Mouse (Mus musculus) embryonic facial prominence, embryonic 11.5 days (tissue): Measurements from ENCODE around the gene Myo1e. TPM values are rescaled to one million over a fixed set of nuclear protein-coding genes. Genes with fewer than 3 reads are reported as not detected.
"Not testable (repeated sequence)": the region's sequence is repeated elsewhere in the genome, so short reads cannot be mapped to it uniquely, and the experiment has no call there.

ENCODE experiments used
- ATAC-seq: fragments of 200-750 bp; cut with Nextera tagmentation; replicated peaks from 2 replicates; pipeline ENCODE4 v1.8.0; 2017; ENCODE audit warnings: low read depth; ENCODE audit not compliant: insufficient number of reproducible peaks, low FRiP score, low TSS enrichment
- DNase-seq: peaks from one replicate; pipeline ENCODE4 v3.0.0-alpha.2; 2015; ENCODE audit warnings: low spot score
- H3K27ac ChIP-seq: fragments of 300-500 bp; sonication (generic); replicated peaks from 2 replicates; pipeline ENCODE4 v1.5.1; 2014; ENCODE audit warnings: mild to moderate bottlenecking, low read depth, low read length, control low read depth
- H3K27me3 ChIP-seq: fragments of 300-500 bp; sonication (generic); 2 replicates; pipeline ENCODE4 v1.6.1; 2014; ENCODE audit warnings: mild to moderate bottlenecking, low read length, moderate library complexity, mixed read lengths; ENCODE audit not compliant: control insufficient read depth, insufficient read depth
- H3K36me3 ChIP-seq: fragments of 300-500 bp; sonication (generic); replicated peaks from 2 replicates; pipeline ENCODE4 v1.6.1; 2014; ENCODE audit warnings: low read depth, mild to moderate bottlenecking, low read length, moderate library complexity, mixed read lengths; ENCODE audit not compliant: control insufficient read depth, insufficient read depth
- H3K4me1 ChIP-seq: fragments of 300-500 bp; sonication (generic); 2 replicates; pipeline ENCODE4 v1.6.1; 2014; ENCODE audit warnings: low read length, mixed read lengths; ENCODE audit not compliant: control insufficient read depth, insufficient read depth
- H3K4me2 ChIP-seq: fragments of 300-500 bp; sonication (generic); 2 replicates; pipeline ENCODE4 v1.6.1; 2014; ENCODE audit warnings: low read depth, mild to moderate bottlenecking, control low read depth, low read length, moderate library complexity
- H3K4me3 ChIP-seq: fragments of 300-500 bp; sonication (generic); 2 replicates; pipeline ENCODE4 v1.5.1; 2014; ENCODE audit warnings: low read depth, low read length, control low read depth
- H3K9ac ChIP-seq: fragments of 300-500 bp; sonication (generic); replicated peaks from 2 replicates; pipeline ENCODE4 v1.6.1; 2014; ENCODE audit warnings: mild to moderate bottlenecking, control low read depth, low read length
- H3K9me3 ChIP-seq: fragments of 300-500 bp; sonication (generic); replicated peaks from 2 replicates; pipeline ENCODE4 v1.6.1; 2016; ENCODE audit warnings: mild to moderate bottlenecking, low read length, inconsistent platforms, mixed read lengths; ENCODE audit not compliant: control insufficient read depth
- WGBS: fragments of 180-500 bp; shearing (Covaris S2); extraction: QIAGEN DNeasy Blood & Tissue Kit; methylation state at CpG from one replicate; pipeline ENCODE4 v1.1.7; 2014; 5-methylcytosine and 5-hydroxymethylcytosine counted together
- polyA plus RNA-seq: library from polyadenylated mRNA; unstranded; fragments of >200 nt; fragmentation: Nextera tagmentation; extraction: Ambion mirVana; gene quantifications from 2 replicates; pipeline ENCODE4 v1.2.1, GENCODE M21; 2014

Myo1e gene
- polyA plus RNA-seq, 1 experiment from 2014 or later, result 14.8 TPM

DNA sequence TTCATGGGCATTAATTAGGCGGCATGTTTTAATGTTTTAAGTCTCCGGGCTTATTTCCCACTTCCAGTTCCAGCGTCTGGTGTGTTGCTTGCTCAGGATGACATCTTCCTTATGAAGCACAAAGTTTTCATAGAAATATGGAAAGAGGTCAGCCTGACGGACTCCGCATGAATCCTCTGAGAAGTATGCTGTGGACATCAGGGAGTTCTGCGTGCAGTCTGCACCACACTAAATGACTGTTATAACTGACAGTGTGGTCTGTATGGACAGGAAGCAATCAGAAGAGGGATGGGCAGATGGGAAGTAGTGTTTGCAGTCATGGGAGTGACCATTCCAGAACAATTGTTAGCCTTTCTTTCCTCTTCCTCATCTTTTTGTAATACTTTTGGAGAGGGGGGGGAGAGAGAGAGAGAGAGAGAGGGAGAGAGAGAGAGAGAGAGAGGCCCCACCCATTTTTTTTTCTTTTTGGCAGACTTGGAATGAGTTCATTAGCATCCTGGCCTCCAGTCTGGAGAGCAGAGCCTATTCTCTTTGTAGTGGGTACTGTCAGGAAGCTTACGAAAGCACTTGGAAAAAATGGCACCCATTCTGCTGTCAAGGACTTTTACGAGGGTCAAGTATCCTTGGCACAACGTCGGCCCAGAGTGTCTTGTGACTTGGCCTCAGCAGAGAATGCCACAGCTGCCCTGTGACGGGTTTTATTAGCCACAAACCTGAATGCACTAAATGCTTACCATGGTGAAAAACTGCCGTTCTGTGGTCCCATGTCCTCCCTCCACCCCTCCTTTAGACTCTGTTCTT is 42.9 kb downstream of the Myo1e start:
- ATAC-seq, result no peak

DNA sequence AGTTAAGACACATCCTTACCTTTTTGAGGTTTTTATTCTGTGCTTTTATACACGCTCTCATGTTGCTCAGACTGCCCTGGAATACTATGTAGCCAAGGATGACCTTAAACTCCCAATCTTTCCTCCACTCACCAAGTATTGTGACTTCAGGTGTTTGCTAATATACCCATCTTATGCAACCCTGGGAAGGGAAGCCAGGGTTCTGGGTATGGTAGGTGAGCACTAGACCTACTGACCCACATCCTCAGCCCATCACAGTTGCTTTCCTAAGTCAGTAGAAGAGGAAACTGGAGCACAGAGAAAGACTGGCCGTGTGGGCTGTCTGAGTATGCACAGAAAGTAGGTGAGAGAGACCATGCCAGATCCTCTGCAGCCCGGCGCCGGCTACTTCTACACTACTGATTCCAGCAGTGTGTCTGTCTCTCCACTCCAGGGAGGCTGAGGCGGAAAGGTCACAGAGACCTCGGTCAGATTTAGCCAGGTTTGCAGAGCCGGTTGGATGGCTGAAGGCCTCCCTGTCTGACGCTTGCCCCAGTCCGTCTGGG is 44.4 kb downstream of the Myo1e start:
- Histone ChIP-seq H3K9ac (no peak overlapping the region), H3K36me3 (no peaks in the 10 kb centered on the region), H3K4me3 (no peak overlapping the region), H3K27me3 (no peaks in the 10 kb centered on the region), H3K4me1 (no peaks in the 10 kb centered on the region), H3K9me3 (no peaks in the 10 kb centered on the region), H3K27ac (no peak overlapping the region), H3K4me2 (no peak overlapping the region)
- ATAC-seq (no peak), DNase-seq (no peak)
- WGBS, result 78% methylated on average over 10 of the region's 10 CpGs

More for the DNA sequence above, 42.9 kb downstream of the Myo1e start:
- no peak for DNase-seq
- Histone ChIP-seq H3K9ac (no peak overlapping the region), H3K27me3 (no peaks in the 10 kb centered on the region), H3K9me3 (no peaks in the 10 kb centered on the region), H3K4me1 (no peaks in the 10 kb centered on the region), H3K4me2 (no peak overlapping the region), H3K4me3 (no peak overlapping the region), H3K27ac (no peak overlapping the region), H3K36me3 (no peaks in the 10 kb centered on the region)
- WGBS, result 80% methylated on average over 12 of the region's 12 CpGs

DNA sequence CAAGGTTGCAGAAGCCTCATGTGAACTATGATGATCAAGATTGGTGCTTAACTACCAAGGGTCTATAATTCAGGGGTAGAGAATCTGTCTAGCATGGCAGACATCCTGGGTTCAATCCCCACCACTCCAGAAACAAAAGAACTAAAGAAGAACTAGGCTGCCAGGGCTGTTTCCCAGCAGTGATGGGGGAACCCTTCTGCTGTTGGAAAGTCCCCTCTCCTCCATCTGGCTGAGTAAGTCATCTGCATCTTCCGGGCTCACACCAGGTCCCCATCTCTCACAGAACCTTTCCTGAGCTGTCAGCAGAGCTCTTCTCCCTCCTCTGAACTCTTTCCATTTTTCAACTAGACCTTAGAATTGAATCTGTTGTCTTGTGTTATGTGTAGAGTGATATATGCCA is 45.9 kb downstream of the Myo1e start:
- Histone ChIP-seq H3K4me2 (no peak overlapping the region), H3K27ac (no peak overlapping the region), H3K27me3 (no peaks in the 10 kb centered on the region), H3K9me3 (no peaks in the 10 kb centered on the region), H3K9ac (no peak overlapping the region), H3K4me1 (peaks cover 4% of the 10 kb centered on the region), H3K4me3 (no peak overlapping the region), H3K36me3 (no peaks in the 10 kb centered on the region)
- 86% methylated on average over 1 of the region's 1 CpGs for WGBS
- ATAC-seq (no peak), DNase-seq (no peak)

DNA sequence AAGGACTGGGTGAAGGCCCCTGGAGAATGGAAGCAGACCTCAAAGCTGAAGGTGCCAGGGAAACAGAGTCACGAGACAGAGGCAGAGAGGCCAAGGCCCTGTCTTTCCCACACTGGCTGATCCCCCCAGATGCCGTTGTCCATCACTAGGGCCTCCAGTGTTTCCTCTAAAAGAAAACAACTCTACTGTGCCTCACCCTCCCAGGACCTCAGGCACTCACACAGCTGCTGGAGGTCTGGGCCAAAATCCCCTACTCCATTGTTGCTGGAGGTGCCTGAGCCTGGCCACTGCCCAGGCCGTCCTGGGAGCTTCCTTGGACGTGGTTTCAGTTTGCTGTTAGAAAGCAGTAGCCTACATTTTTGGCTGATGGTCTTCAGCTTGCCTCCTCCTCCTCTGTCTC is 47.9 kb downstream of the Myo1e start:
- H3K27ac ChIP-seq, result no peak overlapping the region
- 79% methylated on average over 4 of the region's 4 CpGs for WGBS
- no peaks in the 10 kb centered on the region for H3K27me3 ChIP-seq
- DNase-seq (no peak), ATAC-seq (no peak)
- H3K4me1 ChIP-seq, result peaks cover 6% of the 10 kb centered on the region
- no peak overlapping the region for H3K4me2 ChIP-seq
- no peak overlapping the region for H3K9ac ChIP-seq
- no peaks in the 10 kb centered on the region for H3K36me3 ChIP-seq
- no peaks in the 10 kb centered on the region for H3K9me3 ChIP-seq
- no peak overlapping the region for H3K4me3 ChIP-seq

DNA sequence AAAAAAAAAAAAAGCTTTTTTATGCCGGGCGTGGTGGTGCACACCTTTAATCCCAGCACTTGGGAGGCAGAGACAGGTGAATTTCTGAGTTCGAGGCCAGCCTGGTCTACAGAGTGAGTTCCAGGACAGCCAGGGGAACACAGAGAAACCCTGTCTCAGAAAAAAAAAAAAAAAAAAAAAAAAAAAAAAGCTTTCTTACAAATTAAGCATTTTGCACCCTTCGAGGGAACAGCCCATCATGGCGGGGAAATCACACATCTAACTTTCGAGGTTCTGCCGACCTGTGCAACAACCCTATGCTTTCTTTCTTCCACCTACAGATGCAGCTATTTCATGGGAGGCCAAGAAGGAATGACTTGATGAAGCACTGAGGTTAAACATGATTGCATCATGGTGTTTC is 48.9 kb downstream of the Myo1e start:
- not testable (repeated sequence) for H3K4me1 ChIP-seq, H3K27ac ChIP-seq, H3K27me3 ChIP-seq, H3K9me3 ChIP-seq, H3K36me3 ChIP-seq, H3K4me2 ChIP-seq, ATAC-seq, DNase-seq, H3K4me3 ChIP-seq, H3K9ac ChIP-seq
- WGBS, result 96% methylated on average over 7 of the region's 7 CpGs

DNA sequence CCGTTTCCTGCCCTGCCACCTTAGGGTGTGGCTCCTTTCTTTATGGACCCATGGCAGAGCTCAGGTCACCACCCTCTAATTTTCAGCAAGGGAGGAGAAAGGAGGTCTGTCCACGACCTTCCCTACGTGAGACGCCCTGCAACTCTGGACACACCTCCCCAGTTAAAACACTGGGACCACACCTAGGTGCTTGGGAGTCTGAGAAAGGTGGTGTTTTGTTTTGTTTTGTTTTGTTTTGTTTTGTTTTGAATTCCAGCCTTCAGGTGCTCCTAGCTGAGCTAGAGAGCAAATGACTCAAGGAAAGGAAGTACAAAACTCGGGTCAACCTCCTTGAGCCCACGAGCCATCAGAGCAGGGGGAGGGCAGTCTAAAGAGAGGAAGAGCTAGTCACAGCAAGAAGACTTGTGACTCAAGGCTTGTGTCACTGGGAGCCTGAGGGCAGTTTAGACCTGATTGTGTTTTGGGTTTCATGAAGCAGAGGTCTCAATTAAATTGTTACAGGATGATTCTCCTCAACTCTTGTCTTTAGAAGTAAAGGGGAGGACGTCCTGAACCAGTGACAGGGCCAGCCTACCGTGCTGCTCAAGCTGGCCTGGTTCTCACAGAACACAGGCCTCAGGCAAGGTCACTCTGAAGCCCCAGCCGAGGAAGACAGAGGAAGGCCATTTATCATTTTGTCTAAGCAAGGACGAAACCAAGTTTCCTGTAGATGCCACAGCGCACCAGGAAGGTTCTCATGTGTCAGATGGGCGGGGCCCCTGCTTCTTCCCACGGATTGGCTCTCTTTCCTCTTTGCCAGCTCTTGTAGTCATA is 50.3 kb downstream of the Myo1e start:
- WGBS, result 33% methylated on average over 13 of the region's 13 CpGs
- Histone ChIP-seq H3K4me2 (no peak overlapping the region; the same call in 1 of the 2 replicates), H3K36me3 (no peaks in the 10 kb centered on the region), H3K9ac (no peak overlapping the region), H3K9me3 (no peaks in the 10 kb centered on the region), H3K4me3 (no peak overlapping the region), H3K27ac (no peak overlapping the region), H3K4me1 (peaks cover 6% of the 10 kb centered on the region), H3K27me3 (no peaks in the 10 kb centered on the region)
- DNase-seq, result peak; percentile 74
- no peak for ATAC-seq

DNA sequence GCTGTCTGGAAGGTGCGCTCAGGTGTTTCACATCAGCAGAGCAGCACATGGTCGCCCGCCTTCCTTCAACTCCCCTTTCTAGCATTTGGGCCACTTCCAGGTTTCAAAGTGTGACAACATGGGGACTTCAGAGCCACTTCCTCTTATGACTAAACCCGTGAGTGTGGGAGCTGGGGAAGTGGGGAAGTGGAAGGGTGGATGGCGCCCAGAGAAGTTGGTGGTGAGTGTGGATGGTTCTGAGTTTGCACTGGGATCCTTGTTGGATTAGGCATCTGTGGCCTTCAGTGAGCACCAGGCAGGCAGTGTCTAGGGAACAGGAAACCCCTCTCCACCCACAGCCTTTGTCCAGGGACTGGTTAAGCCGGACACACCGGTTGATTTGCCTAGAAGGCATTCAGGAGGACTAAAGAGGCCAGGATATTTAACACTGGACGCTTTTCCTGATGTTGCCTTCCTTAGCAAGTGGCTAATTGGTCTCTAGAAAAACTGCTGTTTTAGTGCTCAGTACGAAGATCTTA is 53.2 kb downstream of the Myo1e start:
- Histone ChIP-seq H3K27me3 (no peaks in the 10 kb centered on the region), H3K4me2 (no peak overlapping the region), H3K27ac (no peak overlapping the region), H3K4me1 (peaks cover 13% of the 10 kb centered on the region), H3K36me3 (no peaks in the 10 kb centered on the region), H3K4me3 (no peak overlapping the region), H3K9me3 (no peaks in the 10 kb centered on the region), H3K9ac (no peak overlapping the region)
- WGBS, result 41% methylated on average over 9 of the region's 9 CpGs
- DNase-seq, result peak; percentile 57
- ATAC-seq, result no peak
